Comparison of ENCODE assay signal across 8 mouse cellular contexts in genomic region chr10:69399814-69400385, GRCm38 (mm10). TPM values are rescaled to one million over a fixed set of nuclear protein-coding genes. Genes with fewer than 3 reads are reported as not detected.
DNase-seq lines count a peak whose midpoint lies in the region; ATAC-seq and TF ChIP-seq lines count a peak whose summit lies in the region.

No protein-coding gene starts in this region.

- H3K4me1 ChIP-seq in heart, adult 2 months (ENCODE audit: control insufficient read depth, insufficient read depth, low read length), result no peaks in the 10 kb centered on the region
- peaks cover 14% of the 10 kb centered on the region for H3K4me1 ChIP-seq in forebrain, embryonic 11.5 days (replicated peaks; ENCODE audit: control insufficient read depth, insufficient read depth, low read length)

- no peaks in the 10 kb centered on the region for H3K36me3 ChIP-seq in heart, adult 2 months (ENCODE audit: control insufficient read depth, insufficient read depth, low read length)
- no peaks in the 10 kb centered on the region for H3K36me3 ChIP-seq in forebrain, embryonic 11.5 days (ENCODE audit: control insufficient read depth, insufficient read depth, low read length)
- H3K36me3 ChIP-seq in myocyte (ENCODE audit: control insufficient read depth, insufficient read depth), result no peaks in the 10 kb centered on the region

- ATAC-seq in forebrain, embryonic 11.5 days (replicated peaks; ENCODE audit: low FRiP score), result no peak

- no peaks in the 10 kb centered on the region for H3K9me3 ChIP-seq in forebrain, embryonic 11.5 days (ENCODE audit: control insufficient read depth, low read length)

- H3K4me3 ChIP-seq in heart, adult 2 months, result peak overlapping the region; percentile 59; the same call in 1 of the 2 replicates
- H3K4me3 ChIP-seq in forebrain, embryonic 11.5 days (ENCODE audit: low read depth, low read length), result peak overlapping the region; percentile 56
- no peak overlapping the region for H3K4me3 ChIP-seq in myocyte

- no peak overlapping the region for H3K27ac ChIP-seq in heart, adult 2 months
- H3K27ac ChIP-seq in forebrain, embryonic 11.5 days (ENCODE audit: low read depth, low read length), result no peak overlapping the region

- H3K9ac ChIP-seq in heart, adult 2 months (ENCODE audit: low read depth, low read length), result no peak overlapping the region
- H3K9ac ChIP-seq in forebrain, embryonic 11.5 days (ENCODE audit: low read length), result no peak overlapping the region; the same call in 1 of the 2 replicates

- no peak for TF ChIP-seq POLR2A in heart, adult 2 months (IDR thresholded peaks at IDR 0.05; ENCODE audit: insufficient read depth, low read depth, low read length)
- TF ChIP-seq POLR2A in myocyte (IDR thresholded peaks at IDR 0.05; ENCODE audit: insufficient read length, low read depth), result no peak

- no peak overlapping the region for H3ac ChIP-seq in myocyte (ENCODE audit: control insufficient read depth, insufficient read length)

- TF ChIP-seq EP300 in heart, adult 2 months (IDR thresholded peaks at IDR 0.05; ENCODE audit: insufficient read depth, low read depth, low read length), result no peak

- intact Hi-C loops in heart, adult 2 months (cut with DNase I), result no loop called here
- intact Hi-C loops in left cerebral cortex, postnatal 36 days (cut with DNase I), result no loop called here

- 13% methylated on average over 17 of the region's 17 CpGs for WGBS in heart, adult 2 months
- WGBS in forebrain, embryonic 11.5 days, result 4% methylated on average over 17 of the region's 17 CpGs

- TF ChIP-seq CTCF in heart, adult 2 months (IDR thresholded peaks at IDR 0.05), result no peak

- peak overlapping the region; percentile 99 for H3K4me2 ChIP-seq in forebrain, embryonic 11.5 days (ENCODE audit: low read depth, low read length, severe bottlenecking)
- peak overlapping the region; percentile 25 for H3K4me2 ChIP-seq in myocyte (ENCODE audit: low read depth)

- peaks cover 5% of the 10 kb centered on the region for H3K27me3 ChIP-seq in heart, adult 2 months (ENCODE audit: control insufficient read depth, insufficient read depth, low read length)
- peaks cover 36% of the 10 kb centered on the region for H3K27me3 ChIP-seq in forebrain, embryonic 11.5 days (ENCODE audit: control insufficient read depth, insufficient read depth, low read length)
- H3K27me3 ChIP-seq in myocyte (ENCODE audit: control insufficient read depth, insufficient read depth, insufficient read length), result peaks cover 21% of the 10 kb centered on the region

- no peak for DNase-seq in heart, adult 2 months
- DNase-seq in heart, adult 18-20 months, result no peak
- DNase-seq in forebrain, embryonic 11.5 days (ENCODE audit: low spot score), result peak; percentile 61
- peak; percentile 29 for DNase-seq in kidney, postnatal 10 days
- no peak for DNase-seq in adrenal gland, adult 2 months
- DNase-seq in urinary bladder, postnatal 10 days (ENCODE audit: low spot score), result no peak
- DNase-seq in left cerebral cortex, postnatal 36 days (ENCODE audit: low spot score in 2 of 2), result no peak

- no peaks in the 10 kb centered on the region for H3K79me2 ChIP-seq in heart, adult 2 months (replicated peaks; ENCODE audit: control insufficient read depth, insufficient read depth, low read length)
- H3K79me2 ChIP-seq in myocyte (ENCODE audit: control insufficient read depth, insufficient read depth), result no peaks in the 10 kb centered on the region

TF ChIP-seq in myocyte, 11 proteins besides CTCF, POLR2A, EP300 and RAD21:
- no peak for TF ChIP-seq MYOD1 (IDR thresholded peaks at IDR 0.05; ENCODE audit: control insufficient read depth in 1 of 3, insufficient read length in 2 of 3, low read depth in 2 of 3)
- no peak for TF ChIP-seq E2F4 (IDR thresholded peaks at IDR 0.05; ENCODE audit: insufficient read depth)
- no peak for TF ChIP-seq POLR2AphosphoS2 (IDR thresholded peaks at IDR 0.05; ENCODE audit: insufficient read length, low read depth)
- TF ChIP-seq TCF12 (IDR thresholded peaks at IDR 0.05; ENCODE audit: insufficient read depth, poor library complexity, severe bottlenecking), result no peak
- no peak for TF ChIP-seq USF1 (IDR thresholded peaks at IDR 0.05; ENCODE audit: low read depth)

RNA-seq across cellular contexts. Expression of gene Ank3, which starts 1.3 kb away (rescaled TPM):
- total RNA-seq in heart, adult 2 months (2021), result 10 to 100 TPM; 64.6 to 80.3 TPM
- polyA plus RNA-seq in heart, adult 2 months (2012; rRNA removed), result 16.8 and 19.5 TPM in 2 replicates
- total RNA-seq in heart, adult 18-20 months (2021), result 10 to 100 TPM; 67.9 to 68.1 TPM
- polyA plus RNA-seq in forebrain, embryonic 11.5 days (2014; fragmentation: Nextera tagmentation; extraction: Ambion mirVana), result 42.5 and 44.5 TPM in 2 replicates
- polyA plus RNA-seq in myocyte (2012; fragmentation: generic; extraction: Trizol), result 5.5 TPM
- 10 to 100 TPM; 10.2 to 12.9 TPM for total RNA-seq in adrenal gland, adult 2 months (2021)
- 0.79 and 0.83 TPM in 2 replicates for polyA plus RNA-seq in adrenal gland, adult 2 months (2012; rRNA removed)
- 100 to 1,000 TPM; 498 to 546 TPM for total RNA-seq in left cerebral cortex, postnatal 36 days (2021)

RNA-seq across cellular contexts. Expression of gene Cdk1, which starts 47.2 kb away (rescaled TPM):
- 1 to 10 TPM in 1 of 2 experiments, under 1 TPM in 1; 0.52 to 1.1 TPM for total RNA-seq in heart, adult 2 months (2021)
- polyA plus RNA-seq in heart, adult 2 months (2012; rRNA removed), result 1.1 and 3.2 TPM in 2 replicates
- total RNA-seq in heart, adult 18-20 months (2021), result 1 to 10 TPM; 1.4 to 1.6 TPM
- 446 and 479 TPM in 2 replicates for polyA plus RNA-seq in forebrain, embryonic 11.5 days (2014; fragmentation: Nextera tagmentation; extraction: Ambion mirVana)
- polyA plus RNA-seq in myocyte (2012; fragmentation: generic; extraction: Trizol), result 85.7 TPM
- total RNA-seq in adrenal gland, adult 2 months (2021), result 1 to 10 TPM; 4.2 to 6.2 TPM
- polyA plus RNA-seq in adrenal gland, adult 2 months (2012; rRNA removed), result 2.0 and 3.6 TPM in 2 replicates
- 1 to 10 TPM in 1 of 2 experiments, under 1 TPM in 1; 0.68 to 1.6 TPM for total RNA-seq in left cerebral cortex, postnatal 36 days (2021)

Comparison
In these comparisons a context has a peak if more than half of its experiments do, and no peak if none do; other contexts are left out.
1. DNase-seq: peak in forebrain, embryonic 11.5 days (single experiment) and kidney, postnatal 10 days (single experiment); none in heart, adult 2 months (0 of 2), heart, adult 18-20 months (0 of 2), adrenal gland, adult 2 months (single experiment), urinary bladder, postnatal 10 days (single experiment) and left cerebral cortex, postnatal 36 days (0 of 2).
2. RNA of gene Ank3, which starts 1.3 kb away (total RNA-seq): 498 to 546 TPM in left cerebral cortex, postnatal 36 days; 64.6 to 80.3 TPM in heart, adult 2 months, 67.9 to 68.1 TPM in heart, adult 18-20 months and 10.2 to 12.9 TPM in adrenal gland, adult 2 months; every median in the first group is over 4 times any median in the second.